21 mouse cellular contexts compared by ENCODE assay signal in genomic region chr8:127220206-127220605, GRCm38 (mm10).
DNase-seq lines count a peak whose midpoint lies in the region; ATAC-seq and TF ChIP-seq lines count a peak whose summit lies in the region.
"Had no signal": no experiment of that assay in that cellular context is flagged by ENCODE, and none has a peak within 500 bp of the region (broad histone marks: within the 10 kb centered on the region; RNA-seq: fewer than 3 reads in every experiment).

No protein-coding gene starts in this region.

- no peak for TF ChIP-seq POLR2A in limb, embryonic 14.5 days (IDR thresholded peaks at IDR 0.05; ENCODE audit: borderline replicate concordance, extremely low read depth, insufficient read depth, insufficient read length)

- ATAC-seq in heart, embryonic 11.5 days (replicated peaks; ENCODE audit: insufficient number of reproducible peaks, low FRiP score, low TSS enrichment), result no peak
- ATAC-seq in lung, embryonic 14.5 days (ENCODE audit: insufficient read depth), result no peak
- ATAC-seq in intestine, embryonic 14.5 days (replicated peaks; ENCODE audit: low FRiP score, low TSS enrichment, low read depth), result no peak
- peak; percentile 20; the same call in 1 of the 2 replicates for ATAC-seq in limb, embryonic 14.5 days (ENCODE audit: low FRiP score, low read depth)
- ATAC-seq: liver, postnatal 0 days had no signal

- H3K4me2 ChIP-seq in heart, embryonic 11.5 days, result no peak overlapping the region
- no peak overlapping the region for H3K4me2 ChIP-seq in lung, embryonic 14.5 days
- H3K4me2 ChIP-seq in intestine, embryonic 14.5 days (ENCODE audit: low read length), result peak overlapping the region; percentile 20
- H3K4me2 ChIP-seq in limb, embryonic 14.5 days (replicated peaks; ENCODE audit: low read depth, low read length, severe bottlenecking), result no peak overlapping the region
- H3K4me2 ChIP-seq: heart, embryonic 15.5 days; hindbrain, embryonic 15.5 days; midbrain, embryonic 12.5 days had no signal

- H3K4me3 ChIP-seq in heart, embryonic 11.5 days (ENCODE audit: low read depth, low read length), result no peak overlapping the region
- no peak overlapping the region for H3K4me3 ChIP-seq in lung, embryonic 14.5 days (ENCODE audit: low read depth, low read length)
- H3K4me3 ChIP-seq in intestine, embryonic 14.5 days (ENCODE audit: low read depth, low read length), result no peak overlapping the region
- H3K4me3 ChIP-seq in limb, embryonic 14.5 days (replicated peaks; ENCODE audit: low read length), result no peak overlapping the region
- H3K4me3 ChIP-seq: heart, embryonic 15.5 days; hindbrain, embryonic 15.5 days; midbrain, embryonic 12.5 days had no signal

- H3K27ac ChIP-seq in heart, embryonic 11.5 days (ENCODE audit: low read depth, low read length), result no peak overlapping the region
- H3K27ac ChIP-seq in lung, embryonic 14.5 days (ENCODE audit: low read depth), result peak overlapping the region; percentile 60; the same call in 1 of the 2 replicates
- H3K27ac ChIP-seq in intestine, embryonic 14.5 days (ENCODE audit: low read depth), result peak overlapping the region; percentile 49
- H3K27ac ChIP-seq in limb, embryonic 14.5 days (replicated peaks; ENCODE audit: low read depth, low read length), result no peak overlapping the region
- H3K27ac ChIP-seq: heart, embryonic 15.5 days; hindbrain, embryonic 15.5 days; midbrain, embryonic 12.5 days had no signal

- intact Hi-C loops in gastrocnemius, postnatal 14 days (cut with DNase I; ENCODE audit: low total_unique reads), result no loop called here

- no peaks in the 10 kb centered on the region for H3K36me3 ChIP-seq in heart, embryonic 11.5 days (ENCODE audit: control insufficient read depth, insufficient read depth, low read length)
- H3K36me3 ChIP-seq in lung, embryonic 14.5 days (ENCODE audit: insufficient read depth), result no peaks in the 10 kb centered on the region
- H3K36me3 ChIP-seq in intestine, embryonic 14.5 days (ENCODE audit: control insufficient read depth, insufficient read depth, low read length), result no peaks in the 10 kb centered on the region
- H3K36me3 ChIP-seq in limb, embryonic 14.5 days (ENCODE audit: control insufficient read depth, insufficient read depth, low read length), result no peaks in the 10 kb centered on the region
- H3K36me3 ChIP-seq: heart, embryonic 15.5 days; hindbrain, embryonic 15.5 days; midbrain, embryonic 12.5 days had no signal

- no peak overlapping the region for H3K9ac ChIP-seq in heart, embryonic 11.5 days (ENCODE audit: low read depth, low read length)
- no peak overlapping the region for H3K9ac ChIP-seq in lung, embryonic 14.5 days
- no peak overlapping the region for H3K9ac ChIP-seq in intestine, embryonic 14.5 days (ENCODE audit: low read length)
- no peak overlapping the region for H3K9ac ChIP-seq in limb, embryonic 14.5 days (ENCODE audit: low read depth, low read length, severe bottlenecking)
- H3K9ac ChIP-seq: heart, embryonic 15.5 days; hindbrain, embryonic 15.5 days; liver, postnatal 0 days; midbrain, embryonic 12.5 days had no signal

- H3K27me3 ChIP-seq in heart, embryonic 11.5 days (ENCODE audit: control insufficient read depth, insufficient read depth, low read length), result no peaks in the 10 kb centered on the region
- no peaks in the 10 kb centered on the region for H3K27me3 ChIP-seq in lung, embryonic 14.5 days (ENCODE audit: insufficient read depth, low read length)
- H3K27me3 ChIP-seq in intestine, embryonic 14.5 days (replicated peaks; ENCODE audit: control insufficient read depth, insufficient read depth, low read length), result no peaks in the 10 kb centered on the region
- H3K27me3 ChIP-seq in limb, embryonic 14.5 days (ENCODE audit: control insufficient read depth, insufficient read depth, low read length), result no peaks in the 10 kb centered on the region
- H3K27me3 ChIP-seq: heart, embryonic 15.5 days; hindbrain, embryonic 15.5 days; midbrain, embryonic 12.5 days had no signal

- no peaks in the 10 kb centered on the region for H3K9me3 ChIP-seq in heart, embryonic 11.5 days (replicated peaks; ENCODE audit: control insufficient read depth, low read length)
- H3K9me3 ChIP-seq in lung, embryonic 14.5 days (ENCODE audit: low read depth, low read length), result no peaks in the 10 kb centered on the region
- H3K9me3 ChIP-seq in intestine, embryonic 14.5 days (ENCODE audit: control insufficient read depth, low read length), result no peaks in the 10 kb centered on the region
- H3K9me3 ChIP-seq in limb, embryonic 14.5 days (ENCODE audit: control insufficient read depth, low read length), result no peaks in the 10 kb centered on the region
- H3K9me3 ChIP-seq: heart, embryonic 15.5 days; hindbrain, embryonic 15.5 days; midbrain, embryonic 12.5 days had no signal

- DNase-seq in heart, adult 11 months, result peak; percentile 74
- DNase-seq in lung, embryonic 14.5 days, result no peak
- DNase-seq in lung, adult 18-20 months, result no peak
- DNase-seq in intestine, embryonic 14.5 days (ENCODE audit: low spot score), result no peak
- peak; percentile 15 for DNase-seq in limb, embryonic 14.5 days (ENCODE audit: low spot score)
- DNase-seq in adrenal gland, postnatal 10 days, result no peak
- no peak for DNase-seq in gastrocnemius, postnatal 14 days
- DNase-seq: adrenal gland, postnatal 14 days; cerebellum, adult 9-11 months; gastrocnemius, postnatal 36 days; heart, postnatal 36 days; kidney, adult 8-10 months; kidney, postnatal 4 days; liver, postnatal 0 days; lung, postnatal 14 days; thymus, adult 2 months; thymus, postnatal 4 days had no signal

- peaks cover 6% of the 10 kb centered on the region; the same call in 1 of the 2 replicates for H3K4me1 ChIP-seq in heart, embryonic 11.5 days (ENCODE audit: control insufficient read depth, insufficient read depth, low read length)
- peaks cover 7% of the 10 kb centered on the region for H3K4me1 ChIP-seq in lung, embryonic 14.5 days (ENCODE audit: insufficient read depth)
- peaks cover 29% of the 10 kb centered on the region for H3K4me1 ChIP-seq in intestine, embryonic 14.5 days (replicated peaks; ENCODE audit: control insufficient read depth, insufficient read depth, low read length)
- peaks cover 40% of the 10 kb centered on the region for H3K4me1 ChIP-seq in limb, embryonic 14.5 days (ENCODE audit: control insufficient read depth, insufficient read depth, low read length)

- WGBS in heart, embryonic 11.5 days (ENCODE audit: insufficient replicate concordance), result 69% methylated on average over 5 of the region's 5 CpGs
- 52% methylated on average over 5 of the region's 5 CpGs for WGBS in lung, embryonic 14.5 days
- 9% methylated on average over 5 of the region's 5 CpGs for WGBS in intestine, embryonic 14.5 days
- 14% methylated on average over 5 of the region's 5 CpGs for WGBS in limb, embryonic 14.5 days

- no peak for TF ChIP-seq CTCF in lung, embryonic 14.5 days (IDR thresholded peaks at IDR 0.05; ENCODE audit: low read depth)

Comparison
In these comparisons a context has a peak if more than half of its experiments do, and no peak if none do; other contexts are left out.
1. DNase-seq: peak in heart, adult 11 months (single experiment) and limb, embryonic 14.5 days (single experiment); none in lung, embryonic 14.5 days (single experiment), lung, adult 18-20 months (0 of 2), intestine, embryonic 14.5 days (single experiment), adrenal gland, postnatal 10 days (single experiment) and gastrocnemius, postnatal 14 days (single experiment).
2. H3K27ac ChIP-seq: peak in lung, embryonic 14.5 days (single experiment) and intestine, embryonic 14.5 days (single experiment); none in heart, embryonic 11.5 days (single experiment) and limb, embryonic 14.5 days (single experiment).